Mouse (Mus musculus) limb, embryonic 10.5 days (tissue): ENCODE measurements around the gene 1700088E04Rik. TPM values are rescaled to one million over a fixed set of nuclear protein-coding genes. Genes with fewer than 3 reads are reported as not detected.

ENCODE experiments used
- DNase-seq: peaks from one replicate; pipeline ENCODE4 v3.0.0-alpha.2; 2017; ENCODE audit warnings: low spot score
- H3K27ac ChIP-seq: fragments of 300-500 bp; sonication (generic); 2 replicates; pipeline ENCODE4 v1.5.1; 2016; ENCODE audit warnings: mild to moderate bottlenecking
- H3K27me3 ChIP-seq: fragments of 300-500 bp; sonication (generic); 2 replicates; pipeline ENCODE4 v1.6.1; 2016; ENCODE audit warnings: low read depth, mild to moderate bottlenecking; ENCODE audit not compliant: poor library complexity, severe bottlenecking
- H3K36me3 ChIP-seq: fragments of 300-500 bp; sonication (generic); 2 replicates; pipeline ENCODE4 v1.6.1; 2016; ENCODE audit warnings: mild to moderate bottlenecking, moderate library complexity
- H3K4me1 ChIP-seq: fragments of 300-500 bp; sonication (generic); 2 replicates; pipeline ENCODE4 v1.6.1; 2016
- H3K4me3 ChIP-seq: fragments of 300-500 bp; sonication (generic); 2 replicates; pipeline ENCODE4 v1.5.1; 2016; ENCODE audit warnings: mild to moderate bottlenecking, moderate library complexity
- H3K9me3 ChIP-seq: fragments of 300-500 bp; sonication (generic); replicated peaks from 2 replicates; pipeline ENCODE4 v1.6.1; 2016; ENCODE audit warnings: mild to moderate bottlenecking
- WGBS: fragments of 180-500 bp; shearing (Covaris S2); methylation state at CpG from one replicate; pipeline ENCODE4 v1.1.7; 2016; 5-methylcytosine and 5-hydroxymethylcytosine counted together
- polyA plus RNA-seq: library from polyadenylated mRNA; unstranded; fragments of >200 nt; fragmentation: Nextera tagmentation; extraction: Ambion mirVana; gene quantifications from 2 replicates; pipeline ENCODE4 v1.2.1, GENCODE M21; 2016

The 1700088E04Rik gene
- polyA plus RNA-seq, 1 experiment from 2014 or later = 5.7 TPM

DNA sequence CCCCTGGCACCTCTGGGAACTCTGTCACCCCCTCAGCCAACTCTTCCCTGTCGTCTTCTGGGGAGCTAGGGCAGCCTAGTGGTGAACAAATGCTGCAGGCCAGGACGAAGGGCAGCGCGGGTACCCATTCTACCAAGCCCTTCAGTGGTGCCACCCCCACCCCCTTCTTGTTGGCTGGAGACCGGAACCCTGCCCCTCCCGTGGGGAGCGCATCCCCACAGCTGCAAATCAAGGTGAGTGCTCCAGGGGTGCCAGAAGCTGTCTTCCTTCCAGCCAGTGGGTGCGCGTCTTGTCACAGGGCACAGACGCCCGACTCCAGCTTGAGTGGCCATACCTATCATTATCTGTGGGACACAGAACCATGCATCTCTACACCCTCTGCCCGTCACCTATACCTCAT, 14.0 kb downstream of the 1700088E04Rik start:
- no peak for DNase-seq
- Histone ChIP-seq H3K27ac (no peak overlapping the region), H3K27me3 (no peaks in the 10 kb centered on the region), H3K4me3 (no peak overlapping the region), H3K4me1 (no peaks in the 10 kb centered on the region), H3K9me3 (no peaks in the 10 kb centered on the region), H3K36me3 (peaks cover 97% of the 10 kb centered on the region)
- 91% methylated on average over 12 of the region's 12 CpGs for WGBS

DNA sequence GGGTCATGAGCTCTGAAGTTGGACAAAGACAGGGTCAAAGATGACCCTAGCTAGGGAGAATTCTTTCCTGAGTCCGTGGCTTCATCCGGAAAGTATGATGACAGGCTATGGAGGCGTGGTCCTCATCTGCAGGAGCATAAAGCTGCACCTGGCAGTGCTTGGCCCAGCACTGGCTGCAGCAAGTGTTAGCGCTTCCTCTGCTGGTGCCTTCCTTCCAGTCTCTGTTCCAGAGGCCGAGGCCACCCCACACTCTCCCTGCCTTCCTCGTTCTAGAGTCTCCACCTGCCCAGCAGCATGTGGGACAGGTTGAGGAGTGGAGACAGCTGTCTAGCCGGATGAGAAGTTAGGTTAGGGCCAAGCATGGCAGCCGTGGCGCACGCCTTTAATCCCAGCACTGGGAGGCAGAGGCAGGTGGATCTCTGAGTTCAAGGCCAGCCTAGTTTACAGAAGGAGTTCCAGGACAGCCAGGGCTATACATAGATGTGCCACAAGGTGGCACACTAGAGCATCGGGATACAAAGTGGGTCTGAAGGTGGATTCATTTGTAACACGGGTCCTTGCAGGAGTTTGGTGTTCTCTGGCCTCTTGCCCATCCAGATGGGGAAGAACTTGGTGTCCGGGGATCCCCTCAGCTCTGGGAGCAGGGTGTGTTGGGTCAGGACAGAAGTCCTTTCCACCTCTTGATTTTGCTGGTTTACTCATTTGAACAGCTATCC, 14.7 kb downstream of the 1700088E04Rik start:
- Histone ChIP-seq H3K4me3 (no peak overlapping the region), H3K27ac (no peak overlapping the region), H3K4me1 (no peaks in the 10 kb centered on the region), H3K27me3 (no peaks in the 10 kb centered on the region), H3K9me3 (no peaks in the 10 kb centered on the region), H3K36me3 (peaks cover 95% of the 10 kb centered on the region)
- peak; percentile 50 for DNase-seq
- 84% methylated on average over 13 of the region's 13 CpGs for WGBS

DNA sequence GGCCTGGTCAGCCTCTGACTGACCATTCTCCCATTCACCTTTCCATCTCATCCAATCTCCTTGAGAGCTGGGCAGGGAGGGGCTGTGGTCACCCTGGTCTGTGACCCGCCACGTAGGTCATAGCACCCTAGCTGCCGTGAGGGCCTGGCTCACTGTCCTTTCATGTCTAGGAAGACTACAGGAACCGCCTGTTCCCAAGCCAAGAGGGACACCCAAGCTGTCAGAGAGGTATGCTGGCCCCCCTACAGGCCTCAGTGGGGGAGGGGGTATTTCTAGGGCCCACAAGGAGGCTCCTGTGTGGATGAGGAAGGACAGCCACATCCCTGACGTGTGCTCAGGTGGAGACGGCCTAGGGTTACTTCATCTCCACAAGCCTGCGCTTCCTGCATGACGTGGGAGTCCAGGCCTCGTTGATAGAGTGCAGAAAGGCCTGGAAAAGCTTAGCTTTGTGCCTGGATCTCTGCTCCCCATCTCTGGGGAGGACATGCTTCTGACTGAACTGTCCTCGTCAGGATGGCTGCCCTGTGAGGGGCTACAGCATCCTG, 16.6 kb downstream of the 1700088E04Rik start:
- Histone ChIP-seq H3K27ac (no peak overlapping the region), H3K4me3 (no peak overlapping the region), H3K36me3 (peaks cover 95% of the 10 kb centered on the region), H3K9me3 (no peaks in the 10 kb centered on the region), H3K4me1 (no peaks in the 10 kb centered on the region), H3K27me3 (no peaks in the 10 kb centered on the region)
- WGBS = 88% methylated on average over 10 of the region's 10 CpGs
- no peak for DNase-seq

DNA sequence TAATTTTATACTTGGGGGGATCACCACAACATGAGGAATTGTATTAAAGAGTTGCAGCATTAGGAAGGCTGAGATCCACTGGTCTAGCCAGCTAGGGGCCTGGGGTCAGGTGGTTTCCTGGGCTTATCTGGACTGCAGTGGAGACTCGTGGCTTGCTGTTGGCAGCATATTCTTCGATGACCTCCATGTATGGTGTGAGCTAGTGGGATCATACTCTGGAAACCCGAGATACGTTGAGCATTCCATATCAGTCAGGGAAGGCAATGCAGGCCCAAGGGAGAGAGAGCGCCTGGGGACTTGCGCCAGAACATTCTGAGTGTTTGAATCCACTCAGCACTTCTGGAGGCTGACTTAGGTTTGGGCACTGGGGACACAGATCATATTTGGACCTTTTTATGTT, 17.3 kb downstream of the 1700088E04Rik start:
- DNase-seq = no peak
- H3K36me3 ChIP-seq = peaks cover 98% of the 10 kb centered on the region
- WGBS = 91% methylated on average over 6 of the region's 6 CpGs
- H3K27me3 ChIP-seq = no peaks in the 10 kb centered on the region
- no peak overlapping the region for H3K27ac ChIP-seq
- no peaks in the 10 kb centered on the region for H3K9me3 ChIP-seq
- H3K4me3 ChIP-seq = no peak overlapping the region
- no peaks in the 10 kb centered on the region for H3K4me1 ChIP-seq

DNA sequence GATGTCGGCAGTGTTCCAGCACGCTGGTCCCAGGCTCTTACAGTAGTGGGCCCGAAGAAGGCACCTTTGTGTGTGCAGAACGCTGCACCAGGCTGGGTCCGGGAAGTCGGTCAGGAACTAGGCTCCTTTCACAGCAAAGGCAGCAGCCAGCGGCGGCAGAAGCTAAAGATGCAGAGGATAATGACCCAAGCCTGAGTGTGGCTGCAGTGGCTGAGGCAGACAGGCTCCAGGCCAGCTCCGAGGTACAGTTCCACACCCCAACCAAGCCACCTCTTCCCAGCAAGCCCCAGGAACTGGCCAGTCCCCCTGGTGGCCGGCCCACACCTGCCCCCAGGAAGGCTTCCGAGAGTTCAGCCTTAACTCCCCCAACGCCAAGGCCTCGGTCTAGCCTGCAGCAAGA, 18.5 kb downstream of the 1700088E04Rik start:
- no peaks in the 10 kb centered on the region for H3K27me3 ChIP-seq
- no peak overlapping the region for H3K4me3 ChIP-seq
- 86% methylated on average over 13 of the region's 13 CpGs for WGBS
- H3K9me3 ChIP-seq = no peaks in the 10 kb centered on the region
- no peak overlapping the region for H3K27ac ChIP-seq
- H3K4me1 ChIP-seq = no peaks in the 10 kb centered on the region
- peaks cover 98% of the 10 kb centered on the region for H3K36me3 ChIP-seq
- no peak for DNase-seq

DNA sequence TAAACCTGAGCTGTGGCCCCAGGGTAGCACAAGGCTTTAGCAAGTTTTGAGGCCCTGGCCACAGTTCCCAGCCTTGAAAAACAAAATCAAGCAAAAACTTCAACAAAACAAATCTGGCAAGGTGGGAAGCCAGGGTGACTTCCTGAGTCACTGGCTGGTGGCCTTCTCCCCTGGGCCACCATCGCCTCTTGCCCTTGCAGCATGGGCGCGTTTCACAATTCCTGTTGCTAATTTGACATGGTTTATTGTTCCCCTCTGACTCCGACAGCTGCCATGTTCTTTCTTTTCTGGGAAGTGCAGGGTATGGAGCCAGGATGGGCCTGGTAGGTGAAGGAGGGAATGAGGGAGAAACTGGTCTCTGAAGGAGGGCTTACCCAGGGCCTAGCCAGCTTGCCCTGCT, 18.9 kb downstream of the 1700088E04Rik start:
- Histone ChIP-seq H3K9me3 (no peaks in the 10 kb centered on the region), H3K36me3 (peaks cover 96% of the 10 kb centered on the region), H3K4me1 (no peaks in the 10 kb centered on the region), H3K27me3 (no peaks in the 10 kb centered on the region), H3K4me3 (no peak overlapping the region), H3K27ac (no peak overlapping the region)
- no peak for DNase-seq
- WGBS = 82% methylated on average over 4 of the region's 4 CpGs

DNA sequence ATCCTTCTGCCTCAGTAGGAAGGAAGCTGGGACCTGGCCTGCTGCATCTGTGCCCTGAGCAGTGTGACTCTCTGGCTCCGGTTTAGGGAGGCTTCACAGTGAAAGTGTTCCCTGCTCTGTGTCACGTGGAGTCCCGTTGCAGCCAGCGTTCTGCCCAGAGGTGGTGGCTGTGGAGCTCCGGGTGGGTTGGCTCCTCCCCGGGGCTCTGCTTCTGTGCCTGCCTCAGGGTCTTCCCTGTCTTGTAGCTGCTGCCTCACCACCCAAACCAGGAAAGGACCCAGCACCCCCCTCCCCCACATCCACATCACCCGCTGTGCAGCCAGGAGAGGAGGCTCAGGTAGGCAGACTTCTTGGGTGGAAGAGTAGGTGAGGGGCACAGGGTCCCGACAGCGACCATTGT, 21.6 kb downstream of the 1700088E04Rik start:
- DNase-seq = no peak
- no peaks in the 10 kb centered on the region for H3K27me3 ChIP-seq
- peaks cover 96% of the 10 kb centered on the region for H3K36me3 ChIP-seq
- no peak overlapping the region for H3K4me3 ChIP-seq
- no peaks in the 10 kb centered on the region for H3K4me1 ChIP-seq
- WGBS = 81% methylated on average over 9 of the region's 9 CpGs
- no peak overlapping the region for H3K27ac ChIP-seq
- H3K9me3 ChIP-seq = no peaks in the 10 kb centered on the region

DNA sequence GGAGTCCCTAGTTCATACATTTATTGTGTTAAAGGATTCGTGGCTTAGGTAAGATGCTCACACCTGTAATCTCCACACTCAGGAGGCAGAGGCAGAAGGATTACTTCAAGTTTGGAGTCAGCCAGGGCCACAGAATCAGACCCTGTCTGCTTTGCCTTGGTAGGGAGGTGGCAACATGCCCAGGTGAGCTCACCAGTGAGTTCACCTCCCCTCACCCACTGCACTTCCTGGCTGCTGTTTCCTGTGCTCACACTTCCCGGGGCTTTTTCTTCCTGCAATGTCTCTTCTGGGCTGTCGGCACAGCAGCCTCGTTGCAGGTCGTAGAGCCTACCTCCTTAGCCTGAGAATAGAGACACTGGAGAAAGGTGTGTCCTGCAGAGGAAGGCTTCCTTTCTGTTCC, 25.8 kb downstream of the 1700088E04Rik start:
- H3K36me3 ChIP-seq = peaks cover 81% of the 10 kb centered on the region
- no peak for DNase-seq
- H3K9me3 ChIP-seq = no peaks in the 10 kb centered on the region
- WGBS = 61% methylated on average over 5 of the region's 5 CpGs
- H3K27me3 ChIP-seq = peaks cover 8% of the 10 kb centered on the region
- peaks cover 15% of the 10 kb centered on the region for H3K4me1 ChIP-seq
- H3K4me3 ChIP-seq = no peak overlapping the region
- no peak overlapping the region for H3K27ac ChIP-seq

DNA sequence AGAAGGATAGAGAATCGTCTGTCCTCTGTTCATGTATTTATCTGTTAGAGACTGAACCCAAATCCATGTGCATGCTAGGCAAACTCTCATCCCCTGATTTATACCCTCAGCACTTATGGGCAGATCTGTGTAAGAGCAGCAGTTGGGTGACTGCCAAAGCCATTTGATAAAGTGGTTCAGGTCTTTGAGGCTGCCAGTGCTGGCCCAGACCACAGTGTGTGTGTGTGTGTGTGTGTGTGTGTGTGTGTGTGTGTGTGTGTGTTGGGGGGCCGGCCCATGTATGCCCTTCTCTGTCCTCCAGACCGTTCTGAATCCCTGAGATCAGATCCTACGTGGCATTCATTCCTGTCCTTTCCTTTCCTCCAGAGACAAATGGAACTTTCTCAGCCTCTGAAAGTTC, 29.3 kb downstream of the 1700088E04Rik start:
- no peak for DNase-seq

DNA sequence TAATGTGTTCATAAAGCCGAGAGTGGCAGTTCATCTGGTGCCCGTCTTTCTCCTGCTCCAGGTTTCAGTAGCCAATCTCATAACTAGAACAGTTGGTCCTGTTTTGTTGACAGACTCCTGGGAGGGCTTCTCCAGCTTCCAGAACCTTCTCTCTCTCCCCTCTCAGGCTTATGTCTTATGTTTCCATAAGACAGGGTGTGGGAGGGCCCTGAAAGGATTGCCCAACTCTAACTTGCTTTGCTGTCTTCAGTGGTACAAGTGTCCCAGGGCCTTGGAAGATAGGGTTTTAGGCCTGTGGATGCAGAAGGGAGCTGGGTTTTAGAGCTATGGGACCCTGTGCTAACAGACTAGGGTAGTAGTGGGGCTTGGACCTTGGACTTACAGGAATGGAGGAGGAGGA, 30.5 kb downstream of the 1700088E04Rik start:
- Histone ChIP-seq H3K27ac (no peak overlapping the region), H3K9me3 (no peaks in the 10 kb centered on the region), H3K36me3 (peaks cover 36% of the 10 kb centered on the region), H3K27me3 (peaks cover 14% of the 10 kb centered on the region), H3K4me1 (peaks cover 47% of the 10 kb centered on the region), H3K4me3 (peak overlapping the region; percentile 98)
- no peak for DNase-seq
- 69% methylated on average over 2 of the region's 2 CpGs for WGBS

More for the DNA sequence above, 29.3 kb downstream of the 1700088E04Rik start:
- peaks cover 14% of the 10 kb centered on the region for H3K27me3 ChIP-seq
- H3K4me1 ChIP-seq = peaks cover 46% of the 10 kb centered on the region
- no peak overlapping the region for H3K4me3 ChIP-seq
- 93% methylated on average over 4 of the region's 4 CpGs for WGBS
- peaks cover 48% of the 10 kb centered on the region for H3K36me3 ChIP-seq
- no peaks in the 10 kb centered on the region for H3K9me3 ChIP-seq
- no peak overlapping the region for H3K27ac ChIP-seq

DNA sequence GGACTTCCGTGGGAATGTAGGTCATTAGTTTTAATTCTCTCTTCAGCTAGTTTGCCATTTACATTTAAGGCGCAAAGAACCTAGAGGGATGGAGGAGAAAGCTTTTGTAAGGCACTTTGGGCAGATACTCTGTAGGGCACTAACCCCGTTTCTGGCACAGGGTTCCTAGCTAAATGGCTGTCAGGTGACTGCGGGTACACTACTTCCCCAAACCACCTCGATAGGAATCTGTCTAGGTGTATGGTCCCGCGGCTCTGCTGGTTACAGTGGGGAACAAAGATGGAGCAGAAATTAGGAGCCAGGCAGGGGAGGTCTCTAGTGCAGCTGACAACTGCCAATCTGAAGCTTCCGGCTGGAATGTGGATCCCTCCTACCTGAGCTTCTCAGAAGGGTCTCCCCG, 31.0 kb downstream of the 1700088E04Rik start:
- peaks cover 47% of the 10 kb centered on the region for H3K4me1 ChIP-seq
- no peak for DNase-seq
- H3K27ac ChIP-seq = 0 out of 2 replicates have a peak overlapping the region, but pooled peaks have one; percentile 97
- H3K9me3 ChIP-seq = no peaks in the 10 kb centered on the region
- peaks cover 14% of the 10 kb centered on the region for H3K27me3 ChIP-seq
- WGBS = 16% methylated on average over 9 of the region's 9 CpGs
- H3K4me3 ChIP-seq = peak overlapping the region; percentile 98
- peaks cover 31% of the 10 kb centered on the region for H3K36me3 ChIP-seq

DNA sequence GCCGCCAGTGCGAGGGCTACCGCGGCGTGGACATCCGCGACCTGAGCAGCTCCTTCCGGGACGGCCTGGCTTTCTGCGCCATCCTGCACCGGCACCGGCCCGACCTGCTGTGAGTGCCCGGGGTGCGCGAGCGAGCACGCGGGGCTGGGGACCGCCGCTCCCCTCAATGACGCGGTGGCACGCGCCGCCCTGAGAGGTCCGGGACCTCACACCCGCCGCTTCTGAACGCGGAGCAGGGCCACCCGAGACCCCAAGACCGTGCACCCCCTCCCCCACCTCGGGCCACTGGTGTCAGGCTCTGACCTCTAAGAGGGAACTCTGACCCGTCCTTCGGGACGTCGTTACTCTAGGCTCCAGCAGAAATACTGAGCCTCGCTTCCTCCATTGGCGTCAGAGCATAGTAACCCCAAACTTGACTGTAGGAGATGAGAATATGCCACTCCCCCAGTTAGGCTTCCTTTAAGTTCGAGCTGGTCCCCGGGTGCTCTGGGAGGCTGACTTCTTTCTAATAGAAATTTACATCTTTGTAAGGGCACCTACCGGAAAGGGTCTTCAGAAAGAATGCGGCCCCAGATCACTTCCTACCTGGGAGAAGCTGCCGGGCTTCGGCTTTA, 31.6 kb downstream of the 1700088E04Rik start:
- WGBS = under 1% methylated on average over 46 of the region's 46 CpGs
- peaks cover 25% of the 10 kb centered on the region for H3K36me3 ChIP-seq
- H3K4me1 ChIP-seq = peaks cover 47% of the 10 kb centered on the region
- DNase-seq = no peak
- H3K9me3 ChIP-seq = no peaks in the 10 kb centered on the region
- H3K27me3 ChIP-seq = peaks cover 14% of the 10 kb centered on the region
- peak overlapping the region; percentile 98 for H3K4me3 ChIP-seq
- H3K27ac ChIP-seq = peak overlapping the region; percentile 97
